Mouse (Mus musculus): Measurements from ENCODE around the gene Fam189a2.

The Fam189a2 gene

GRCm38 (mm10) chr19:24030871-24031556, at the start of gene Fam189a2:
Gene Fam189a2, minus strand, starts transcription at chr19:24031019.
- in situ Hi-C loops (cut with MboI, MseI), result no loop called here

GRCm38 (mm10) chr19:24077658-24078057, 46.8 kb upstream of the Fam189a2 start:
- in situ Hi-C loops (cut with MboI, MseI), result no loop called here

DNA sequence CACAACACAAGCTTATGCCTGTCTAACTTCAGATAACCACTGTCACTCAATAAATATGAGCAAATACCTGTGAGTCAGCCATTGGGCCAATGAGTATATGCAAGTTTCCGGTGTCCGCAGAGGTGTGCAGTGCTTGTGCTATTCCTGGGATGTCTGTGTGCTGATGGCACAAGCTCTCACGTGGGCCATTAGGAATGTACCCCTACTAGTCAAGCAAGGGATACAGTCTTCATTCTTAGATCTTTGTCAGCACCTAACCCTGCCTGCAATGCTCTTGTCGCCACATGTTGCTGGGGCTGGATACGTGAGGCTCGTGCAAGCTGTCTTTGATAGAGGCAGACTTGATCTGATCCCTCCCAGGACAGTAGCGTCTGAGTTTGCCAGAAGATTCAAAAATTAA, 45.7 kb upstream of the Fam189a2 start:
- in situ Hi-C loops (cut with MboI, MseI), result no loop called here

DNA sequence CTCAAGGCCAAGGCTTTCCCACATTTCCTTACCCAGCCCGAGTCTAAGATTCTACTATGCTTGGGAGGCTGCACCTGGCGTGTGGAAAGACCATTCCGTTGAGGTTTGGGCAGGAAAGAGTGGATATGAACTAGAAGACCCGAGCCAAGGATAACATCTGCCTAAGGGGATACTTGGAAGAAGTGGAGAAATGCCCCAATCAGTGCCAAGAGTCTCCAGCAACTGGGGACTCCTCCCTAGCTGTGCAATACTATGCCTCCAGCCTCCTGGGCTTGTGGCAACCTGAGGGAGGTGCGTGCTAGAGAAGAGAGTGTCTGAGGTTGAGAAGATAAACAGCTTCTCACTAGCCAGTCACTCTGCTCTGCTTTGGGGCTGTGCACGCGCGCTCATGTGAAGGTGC, 45.1 kb upstream of the Fam189a2 start:
- in situ Hi-C loops (cut with MboI, MseI), result no loop called here

GRCm38 (mm10) chr19:24073155-24073554, 42.3 kb upstream of the Fam189a2 start:
- in situ Hi-C loops (cut with MboI, MseI), result no loop called here

DNA sequence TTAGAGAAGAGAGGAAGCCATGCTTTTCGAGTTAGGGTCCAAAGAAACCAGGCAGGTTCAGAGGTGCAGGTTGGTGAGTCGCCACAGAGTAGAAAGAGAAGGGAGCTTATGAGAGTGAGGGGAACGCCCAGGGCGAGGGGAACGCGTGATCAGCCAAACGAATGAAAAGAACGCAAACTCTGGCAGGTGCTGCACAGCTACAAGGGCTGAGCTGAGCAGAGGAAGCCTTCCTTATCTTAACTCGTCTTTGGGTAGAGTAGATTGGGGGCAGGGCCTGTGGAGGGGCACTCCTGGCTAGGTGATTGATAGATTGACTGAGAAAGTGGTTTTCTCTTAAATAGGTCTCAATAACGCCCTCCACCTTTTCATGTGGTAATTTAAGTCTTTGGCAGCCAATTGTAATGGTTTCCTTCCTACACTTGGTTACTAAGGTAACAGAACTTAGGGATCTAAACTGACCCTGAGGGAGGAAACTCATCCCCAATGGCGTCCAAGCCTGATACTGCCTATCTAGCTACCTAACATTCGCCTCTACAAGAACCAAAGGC, 33.6 kb upstream of the Fam189a2 start:
- in situ Hi-C loops (cut with MboI, MseI), result no loop called here

GRCm38 (mm10) chr19:24063585-24063984, 32.8 kb upstream of the Fam189a2 start:
- in situ Hi-C loops (cut with MboI, MseI), result no loop called here

- in situ Hi-C loops (cut with MboI, MseI), result no loop called here
These were observed 28.0 kb upstream of the Fam189a2 start for GRCm38 (mm10) chr19:24058851-24059250.

DNA sequence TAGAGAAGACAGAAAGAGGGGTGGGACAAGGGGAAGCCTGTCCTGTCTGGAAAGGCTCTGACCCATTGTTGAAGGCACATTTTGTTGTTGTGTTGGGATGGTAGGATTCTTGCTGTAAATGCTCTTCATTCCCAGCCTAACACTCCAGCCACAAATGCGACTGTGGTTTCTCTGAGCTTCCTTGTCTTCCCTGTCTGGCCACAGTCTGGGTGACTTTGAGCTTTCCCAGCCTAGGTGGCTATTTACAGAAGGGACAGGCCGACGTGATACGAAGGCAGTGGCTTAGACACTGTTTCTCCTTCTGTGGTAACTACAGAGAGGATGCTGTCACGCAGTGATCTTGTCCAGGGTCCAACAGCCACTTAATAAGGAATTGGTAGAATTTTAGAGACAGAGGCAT, 27.2 kb upstream of the Fam189a2 start:
- in situ Hi-C loops (cut with MboI, MseI), result no loop called here

- in situ Hi-C loops (cut with MboI, MseI), result no loop called here
These were observed 26.1 kb upstream of the Fam189a2 start for GRCm38 (mm10) chr19:24056880-24057279.

GRCm38 (mm10) chr19:24054904-24055303, 24.1 kb upstream of the Fam189a2 start:
- in situ Hi-C loops (cut with MboI, MseI), result no loop called here

GRCm38 (mm10) chr19:24054265-24054664, 23.4 kb upstream of the Fam189a2 start:
- in situ Hi-C loops (cut with MboI, MseI), result no loop called here

DNA sequence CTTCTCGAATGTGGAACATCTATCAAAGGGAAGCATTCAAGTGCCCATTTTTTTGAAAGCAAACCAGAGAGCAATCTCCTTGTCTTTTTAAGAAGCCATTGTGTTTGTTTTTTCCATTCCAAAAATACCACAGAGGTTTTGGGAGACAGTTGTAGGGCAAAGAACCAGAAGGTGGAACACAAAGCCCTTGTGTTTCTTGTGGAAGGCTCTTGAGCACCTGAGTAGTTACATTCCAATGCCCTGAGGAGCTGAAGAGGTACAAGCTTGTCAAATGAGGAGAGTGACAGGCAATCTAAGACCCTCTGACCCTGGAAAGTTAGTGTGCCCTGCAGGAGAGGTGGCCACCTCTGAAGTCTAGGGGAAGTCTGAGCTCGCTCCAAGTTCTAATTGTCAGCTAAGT, 19.7 kb upstream of the Fam189a2 start:
- in situ Hi-C loops (cut with MboI, MseI), result no loop called here

DNA sequence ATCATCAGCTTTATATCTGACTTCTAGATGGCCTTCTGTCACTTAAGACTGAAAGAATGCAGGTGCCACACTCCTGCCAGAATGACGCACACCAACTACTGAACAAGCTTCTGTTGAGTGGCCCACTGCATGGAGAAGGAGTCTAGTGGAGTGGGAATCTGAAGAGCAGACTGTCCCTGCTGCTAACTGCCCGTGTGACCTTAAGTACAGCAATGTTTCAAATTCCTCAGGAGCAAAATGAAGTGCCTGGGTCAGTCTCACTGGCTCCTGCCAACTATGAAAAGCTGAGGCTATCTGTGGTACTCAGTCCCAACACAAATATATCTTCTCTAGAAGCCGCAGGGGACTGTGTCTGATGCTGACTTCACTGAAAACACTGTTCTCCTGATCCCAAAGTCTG, 18.5 kb upstream of the Fam189a2 start:
- in situ Hi-C loops (cut with MboI, MseI), result no loop called here

- in situ Hi-C loops (cut with MboI, MseI), result no loop called here
These were observed 15.7 kb upstream of the Fam189a2 start for GRCm38 (mm10) chr19:24046395-24046993.

DNA sequence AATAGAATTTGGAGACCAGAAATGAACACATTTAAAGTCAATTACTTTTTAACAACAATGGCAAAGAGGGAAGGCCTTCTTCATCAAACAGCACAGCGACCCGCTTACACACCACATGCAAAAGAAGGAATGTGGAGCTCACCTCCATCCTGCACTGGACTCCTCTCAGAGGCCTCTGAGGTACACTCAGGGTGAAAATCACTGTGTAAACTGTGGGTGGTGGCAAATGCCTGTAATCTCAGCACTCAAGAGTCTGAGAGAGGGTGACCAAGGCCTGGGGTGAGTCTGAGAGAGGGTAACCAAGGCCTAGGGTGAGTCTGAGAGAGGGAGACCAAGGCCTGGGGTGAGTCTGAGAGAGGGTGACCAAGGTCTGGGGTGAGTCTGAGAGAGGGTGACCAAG, 11.6 kb upstream of the Fam189a2 start:
- in situ Hi-C loops (cut with MboI, MseI), result no loop called here

DNA sequence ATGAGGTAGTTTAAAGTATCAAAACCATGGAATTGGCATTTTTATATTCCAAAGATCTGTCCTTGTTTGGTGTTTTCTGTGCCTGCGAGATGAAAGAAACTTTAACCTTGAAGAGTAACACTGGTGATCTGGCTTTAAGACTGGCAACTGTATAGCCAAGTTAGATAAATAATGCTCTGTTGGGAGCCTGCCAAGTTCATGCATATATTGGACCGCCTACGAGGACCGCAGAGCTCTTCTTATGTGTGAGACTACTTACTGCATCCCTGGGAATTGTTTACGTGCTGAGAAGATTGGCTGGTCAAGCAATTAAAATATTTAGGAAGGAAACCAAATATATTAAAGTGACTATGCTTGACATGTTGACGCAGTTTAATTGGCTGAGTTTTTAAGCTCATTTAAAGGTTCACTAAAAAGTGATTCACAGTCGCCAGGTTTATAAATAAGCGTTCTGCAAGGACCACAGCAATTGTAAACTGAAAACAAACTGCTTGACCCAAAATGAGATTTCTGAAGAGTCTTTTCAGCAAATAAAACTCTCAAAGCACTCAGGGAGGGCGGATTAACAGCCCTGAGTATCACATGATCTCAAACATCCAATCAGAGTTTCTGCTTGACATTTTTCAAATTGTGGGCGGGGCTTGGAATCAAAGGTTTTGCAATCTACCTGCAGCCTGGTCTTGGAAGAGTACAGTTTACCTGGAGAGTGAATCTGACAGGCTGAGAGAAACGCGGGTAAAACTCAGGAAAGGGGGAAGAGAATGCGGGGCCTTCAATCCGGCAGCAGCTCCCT, 8.4 kb upstream of the Fam189a2 start:
- in situ Hi-C loops (cut with MboI, MseI), result no loop called here

DNA sequence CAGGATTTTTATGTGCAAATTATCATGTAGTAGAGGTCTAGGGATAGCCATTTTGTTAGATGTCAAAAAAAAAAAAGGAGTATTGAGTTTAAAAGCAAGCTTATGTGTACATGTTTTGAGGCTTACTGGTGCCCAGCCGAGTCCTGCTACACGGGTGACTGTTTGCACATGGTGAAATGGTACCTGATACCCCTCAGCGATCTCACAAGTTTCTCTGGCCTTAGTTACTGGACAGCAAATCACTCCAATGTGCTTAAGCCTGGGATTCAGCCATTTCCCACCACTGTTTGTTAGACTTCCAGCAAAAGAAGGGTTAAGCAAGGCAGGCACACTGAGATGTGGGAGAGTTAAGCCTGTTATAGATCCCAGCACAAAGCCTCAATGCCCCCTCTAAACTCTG, 3.5 kb upstream of the Fam189a2 start:
- in situ Hi-C loops (cut with MboI, MseI), result no loop called here

DNA sequence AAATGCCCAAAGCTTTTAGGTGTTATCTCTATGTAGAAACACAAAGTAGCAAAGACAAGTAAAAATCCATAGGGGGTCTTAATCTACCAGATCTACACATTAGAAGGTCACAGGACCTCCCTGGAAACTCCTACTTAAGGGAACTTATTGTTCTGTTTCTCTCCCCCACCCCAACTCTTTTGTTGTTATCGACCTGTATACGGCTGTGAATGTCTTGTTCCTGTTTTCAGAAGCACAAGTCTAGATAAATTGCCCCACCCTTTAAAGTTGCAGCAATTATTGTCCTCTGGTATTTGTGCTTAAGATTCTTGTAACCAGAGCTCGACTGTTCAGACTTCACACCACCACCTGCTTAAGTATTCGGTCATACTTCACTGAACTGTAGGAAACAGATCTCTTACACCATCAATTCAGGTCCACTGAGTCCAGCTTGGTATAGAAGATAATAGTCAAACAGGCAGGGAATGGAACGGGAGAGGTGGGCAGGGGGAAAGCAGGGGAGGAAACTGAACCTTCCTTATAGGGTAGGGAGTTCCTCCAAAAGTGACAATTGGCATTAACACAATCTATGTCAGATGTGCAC, 1.9 kb upstream of the Fam189a2 start:
- in situ Hi-C loops (cut with MboI, MseI), result no loop called here

- in situ Hi-C loops (cut with MboI, MseI), result no loop called here
These were observed 328 bp downstream of the Fam189a2 start for GRCm38 (mm10) chr19:24030511-24030870.

DNA sequence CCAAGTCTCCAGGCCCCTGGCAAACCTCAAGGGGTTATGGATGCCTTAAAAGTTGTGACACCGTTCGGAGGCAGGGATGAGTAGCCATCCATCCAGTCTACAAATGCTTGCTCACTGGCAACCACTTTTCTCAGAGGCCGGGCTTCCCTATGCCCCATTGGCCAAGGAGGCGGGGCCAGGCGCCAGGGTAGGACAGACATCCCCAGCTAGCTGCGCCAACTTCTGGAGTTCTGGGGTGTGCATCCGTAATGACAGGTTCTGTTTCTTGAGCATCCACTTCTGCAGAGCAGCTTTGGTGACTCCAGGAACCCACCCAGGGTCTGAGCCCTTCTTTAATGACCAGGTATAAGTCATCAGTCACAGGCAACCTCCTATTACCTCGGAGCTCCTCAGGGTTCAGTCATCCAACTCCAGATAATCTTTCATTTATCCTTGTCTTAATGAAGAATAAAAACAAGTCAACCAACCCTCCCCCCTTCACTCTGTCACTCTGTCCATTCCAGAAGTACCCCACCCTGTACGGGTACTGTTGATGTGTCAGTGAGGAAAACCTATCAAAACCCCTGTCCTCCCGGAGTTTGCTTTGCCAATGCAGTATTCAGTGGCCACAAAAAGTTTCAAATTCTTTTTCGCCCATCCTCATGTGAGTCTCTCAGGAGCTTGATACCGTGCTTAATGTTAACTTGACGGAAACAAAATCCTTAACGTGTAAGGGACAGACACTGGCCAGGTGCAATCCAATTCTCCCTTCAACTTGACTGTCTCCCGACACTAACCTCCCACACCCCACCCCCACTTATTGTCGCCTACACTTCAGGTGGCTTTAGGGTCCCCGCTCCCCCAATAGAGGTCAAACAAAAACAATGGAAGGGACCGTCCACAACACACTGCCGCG, 956 bp downstream of the Fam189a2 start:
- in situ Hi-C loops (cut with MboI, MseI), result no loop called here
